Mouse (Mus musculus) liver, adult 2 months (tissue): ENCODE results near the gene Mxd3.

Source experiments
- CTCF ChIP-seq: fragments of 200-500 bp; IDR thresholded peaks from 2 replicates; pipeline ENCODE4 v1.5.1; 2011; ENCODE audit warnings: low read depth, low read length, control low read depth
- POLR2A ChIP-seq: fragments of 200-500 bp; IDR thresholded peaks from 2 replicates; pipeline ENCODE4 v1.6.1; 2011; ENCODE audit warnings: low read length, control low read depth; ENCODE audit not compliant: insufficient read depth; ENCODE audit errors: extremely low read depth

GRCm38 (mm10) chr13:55371740-55372139 lies 42.1 kb upstream of the Mxd3 start:
- TF ChIP-seq CTCF (no peak), POLR2A (no peak)
